Mouse (Mus musculus) cerebellum, postnatal 36 days (tissue): ENCODE results near the gene Slco3a1.
A peak's percentile ranks its signal among the peaks of the same experiment; 100 is the strongest.

ENCODE experiments used
- DNase-seq, 2 experiments: peaks; one replicate each; pipeline ENCODE4 v3.0.0; 2021 to 2022; ENCODE audit warnings: mixed read lengths in 2 of 2

The Slco3a1 gene

GRCm38 (mm10) chr7:74340419-74340954, 214.1 kb downstream of the Slco3a1 start:
- no peak for DNase-seq

GRCm38 (mm10) chr7:74337677-74338420, 216.7 kb downstream of the Slco3a1 start:
- peak; percentile 55 to 63 for DNase-seq

GRCm38 (mm10) chr7:74332323-74332722, 222.3 kb downstream of the Slco3a1 start:
- DNase-seq = no peak

- no peak for DNase-seq
Measured at GRCm38 (mm10) chr7:74330858-74331726, 223.5 kb downstream of the Slco3a1 start.

DNA sequence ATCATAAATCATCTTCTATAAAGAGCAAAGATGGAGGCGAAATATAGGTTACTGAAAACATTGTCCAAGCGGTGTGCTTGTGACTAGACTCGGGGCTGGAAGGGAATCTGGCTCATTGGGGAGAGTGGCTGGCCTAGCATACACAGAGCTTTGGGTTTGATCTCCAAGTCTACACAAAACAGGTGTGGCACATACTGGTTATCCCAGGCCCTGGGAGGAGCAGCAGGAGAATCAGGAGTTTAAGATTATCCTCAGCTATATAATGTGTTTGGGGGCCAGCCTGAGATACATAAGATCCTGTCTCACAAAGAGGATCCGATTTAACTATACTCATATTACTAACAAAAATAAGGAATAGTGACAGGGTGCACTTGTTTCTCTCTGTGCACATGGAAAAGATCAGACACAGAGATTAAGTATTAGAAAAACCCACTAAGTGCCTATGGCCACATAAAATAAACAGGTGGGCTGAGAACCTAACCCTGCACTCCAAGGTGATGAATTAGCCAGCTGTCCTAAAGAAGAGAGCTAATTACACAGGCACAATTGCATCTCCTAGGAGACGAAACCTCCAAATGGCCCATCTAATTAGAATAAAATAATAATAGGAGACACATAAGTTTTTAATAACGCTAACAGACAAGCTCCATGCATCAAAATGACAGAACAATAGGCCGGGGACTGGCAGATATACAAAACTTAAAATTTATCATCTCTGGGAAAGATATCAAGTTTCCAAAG, 224.3 kb downstream of the Slco3a1 start:
- DNase-seq = no peak

GRCm38 (mm10) chr7:74329004-74329403, 225.6 kb downstream of the Slco3a1 start:
- no peak for DNase-seq

DNA sequence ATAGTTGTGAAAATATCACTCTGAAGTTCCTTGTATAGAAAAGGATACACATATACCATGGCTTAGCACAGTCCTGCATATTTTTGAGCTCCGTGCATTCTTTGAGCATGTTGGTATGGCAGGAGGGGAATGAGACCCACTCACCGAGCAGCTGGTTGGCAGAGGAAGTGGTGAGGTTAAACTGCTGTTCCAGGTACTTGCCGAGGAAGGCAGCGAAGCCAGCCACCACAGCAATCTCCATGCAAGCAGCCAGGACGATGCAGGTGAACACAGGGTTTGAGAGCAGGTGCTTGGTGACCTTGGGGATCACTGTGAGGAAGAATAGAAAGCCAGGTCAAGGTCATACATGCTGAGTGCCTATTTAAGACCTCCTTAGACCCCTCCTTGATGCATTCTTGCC, 226.9 kb downstream of the Slco3a1 start:
- no peak for DNase-seq

DNA sequence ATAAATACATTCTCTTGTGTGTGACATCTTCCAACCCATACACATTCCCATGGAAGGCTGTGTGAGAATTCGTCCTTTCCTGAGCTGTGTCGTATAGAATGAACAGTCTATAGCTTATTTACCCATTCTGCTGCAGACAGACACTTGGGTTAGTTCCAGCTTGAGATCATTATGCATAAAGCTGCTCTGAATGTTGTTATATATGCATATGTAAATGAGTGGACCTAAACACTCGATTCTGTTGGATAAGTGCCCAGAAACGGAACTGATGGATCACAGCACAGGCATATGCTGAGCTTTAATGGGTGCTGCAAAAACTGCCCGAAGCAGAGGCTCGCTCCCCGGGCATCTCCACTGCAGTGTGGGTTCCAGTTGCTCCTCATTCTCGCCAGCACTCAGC, 229.5 kb downstream of the Slco3a1 start:
- DNase-seq = no peak

DNA sequence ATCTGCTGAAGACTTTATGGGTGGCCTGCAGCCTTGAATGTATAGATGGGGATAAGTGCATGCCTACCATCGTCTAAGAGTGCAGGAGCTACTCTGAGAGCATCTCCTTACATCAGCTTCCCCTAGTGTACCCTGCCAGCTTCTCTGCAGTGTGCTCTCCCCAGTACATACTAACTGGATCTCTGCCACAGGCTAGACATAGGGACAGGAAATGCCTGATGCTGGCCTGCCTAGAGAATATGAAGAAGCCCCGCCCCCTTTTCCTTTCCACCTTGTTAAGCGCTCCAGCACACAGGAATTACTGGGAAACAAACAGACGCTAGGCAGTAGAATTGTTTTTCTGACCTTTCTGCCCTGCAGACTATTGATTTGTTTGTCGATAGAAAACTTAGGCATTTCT, 230.9 kb downstream of the Slco3a1 start:
- DNase-seq = no peak

DNA sequence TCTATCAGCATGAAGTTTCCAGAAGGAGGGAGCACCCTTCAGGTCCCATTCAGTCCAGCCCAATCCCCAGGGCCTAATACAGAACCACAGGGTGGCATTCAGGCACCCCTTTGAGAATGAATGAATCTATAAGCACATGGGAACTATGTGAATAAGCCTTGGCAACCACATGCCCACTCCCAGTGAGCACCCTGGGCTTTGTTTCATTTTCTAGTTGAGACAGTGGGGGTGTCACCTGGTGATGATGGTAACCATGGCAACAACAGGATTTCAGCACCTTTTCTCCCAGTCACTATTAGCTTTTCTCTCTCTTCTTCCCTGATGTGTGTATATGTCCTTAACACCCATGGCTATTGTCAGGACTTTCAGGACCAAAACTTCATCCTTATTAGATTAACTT, 231.4 kb downstream of the Slco3a1 start:
- DNase-seq = no peak

DNA sequence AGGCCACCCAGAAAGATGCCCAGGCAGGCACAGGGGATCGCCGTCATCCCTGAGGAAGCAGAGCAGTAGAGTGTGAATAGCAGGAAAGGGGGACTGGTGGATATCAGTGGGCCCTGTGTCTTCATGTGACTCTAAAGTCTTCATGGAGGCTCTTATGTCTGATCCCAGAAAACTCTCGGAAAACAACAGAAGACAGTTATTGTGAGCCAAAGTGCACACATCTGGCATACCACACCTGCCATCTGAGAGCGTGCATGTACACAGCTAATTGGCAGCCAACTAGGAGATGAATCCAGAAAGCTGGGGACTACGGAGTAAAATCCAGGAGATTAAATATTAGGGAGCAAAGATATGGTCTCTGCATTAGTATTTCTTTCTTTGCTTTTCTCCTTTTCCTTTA, 233.9 kb downstream of the Slco3a1 start:
- DNase-seq = no peak

DNA sequence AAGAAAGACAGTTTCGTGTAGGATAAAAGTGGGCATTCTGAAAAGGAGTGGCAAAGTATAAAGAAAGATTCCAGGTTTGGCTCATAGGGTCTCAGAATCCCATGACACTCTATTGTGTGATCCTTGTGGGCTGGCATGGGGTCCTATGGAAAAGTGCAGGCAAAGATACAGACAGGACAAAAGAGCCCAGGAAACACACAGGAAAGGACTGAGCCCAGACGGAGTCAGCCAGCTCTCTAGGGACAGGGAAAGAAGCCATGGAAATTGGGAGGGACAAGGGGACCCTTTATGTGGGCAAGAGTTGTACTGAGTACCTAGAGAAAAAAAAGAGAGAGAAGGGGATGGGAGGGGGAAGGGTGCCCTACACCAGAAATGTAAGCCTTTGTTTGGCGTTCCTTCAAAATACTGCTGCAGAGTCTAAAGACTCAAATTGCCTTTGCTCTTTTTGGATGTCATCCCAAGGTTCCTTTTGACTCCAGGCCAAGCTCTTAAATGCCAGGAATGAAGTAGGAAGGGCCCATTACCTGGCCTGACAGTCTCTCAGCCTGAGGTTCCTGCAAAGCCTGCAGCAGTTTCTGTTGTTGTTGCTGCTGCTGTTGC, 238.6 kb downstream of the Slco3a1 start:
- DNase-seq = peak; percentile 45 to 75

DNA sequence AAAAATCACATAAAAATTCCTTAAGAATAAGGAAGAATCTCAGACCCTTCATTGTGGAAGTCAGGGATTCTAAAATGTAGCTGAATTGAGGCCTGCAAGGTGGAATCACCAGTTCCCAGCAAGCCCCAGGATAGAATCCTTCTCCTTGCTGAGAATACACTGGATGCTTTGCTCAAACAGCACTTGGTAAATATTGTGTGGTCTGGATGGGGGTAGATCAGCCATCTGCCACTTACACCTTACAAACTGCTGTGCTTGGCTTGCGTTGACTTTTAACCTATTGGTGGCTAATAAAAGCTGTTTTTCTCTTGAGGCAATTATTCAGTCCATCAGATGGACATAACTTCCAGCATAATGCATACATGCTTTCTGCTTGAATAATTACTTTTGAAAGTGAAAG, 240.3 kb downstream of the Slco3a1 start:
- peak; percentile 13 to 29 for DNase-seq

DNA sequence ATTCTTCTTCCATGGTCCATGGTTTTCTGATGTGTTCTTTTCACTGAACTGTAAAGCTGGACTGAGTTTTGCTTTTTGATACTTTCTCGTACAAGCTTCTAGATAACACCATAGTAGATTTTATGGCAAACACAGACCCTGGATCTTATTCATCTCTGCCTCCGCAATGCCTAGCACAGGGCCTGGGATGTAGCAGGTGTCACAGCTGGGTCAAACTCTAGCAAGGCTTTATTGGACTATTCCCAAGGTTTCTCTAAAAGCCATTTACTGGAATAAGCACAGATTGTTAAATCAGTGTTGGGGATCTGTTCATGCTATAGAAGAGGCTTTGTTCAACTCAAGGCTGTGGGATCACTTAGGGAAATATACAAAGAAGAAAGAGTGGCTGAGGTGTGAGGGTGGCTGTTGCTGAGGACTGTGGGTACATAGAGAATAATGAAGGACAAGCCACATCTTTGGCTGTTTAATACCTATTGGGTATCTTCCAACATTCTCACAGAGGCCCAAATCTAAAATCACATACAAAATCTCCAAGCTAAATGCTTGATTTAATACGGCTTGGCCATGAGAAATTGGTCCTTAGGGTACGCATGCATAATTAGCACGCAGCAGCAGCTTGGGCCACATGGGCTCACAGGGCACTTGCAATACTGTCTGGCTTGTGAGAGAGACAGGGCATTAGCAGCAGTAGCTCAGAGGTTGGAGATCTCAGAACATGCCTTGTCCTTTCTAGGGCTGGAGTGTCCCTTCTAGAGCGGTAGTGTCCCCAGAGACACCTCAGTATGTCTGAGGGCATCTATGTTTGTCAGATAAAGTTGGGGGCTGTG, 241.1 kb downstream of the Slco3a1 start:
- no peak for DNase-seq

DNA sequence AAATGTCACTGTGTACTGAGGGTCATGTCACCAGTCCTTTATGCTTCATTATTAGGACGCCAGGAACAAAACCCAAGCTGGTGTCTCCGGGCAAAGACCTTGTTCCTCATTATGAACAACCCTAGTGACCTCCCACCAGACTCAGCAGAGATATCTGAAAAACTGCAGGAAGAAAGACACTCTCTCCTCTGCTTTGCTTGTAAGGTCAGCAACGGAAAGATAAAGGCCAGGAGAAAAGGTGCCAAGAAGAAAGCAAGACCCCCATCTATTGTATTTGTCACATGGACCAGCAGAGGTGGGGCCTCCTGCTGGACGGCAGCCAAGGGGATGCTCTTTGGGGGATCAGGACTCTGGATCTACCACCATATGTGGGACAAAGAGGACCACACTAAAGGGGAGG, 243.0 kb downstream of the Slco3a1 start:
- DNase-seq = no peak

- no peak for DNase-seq
Measured at GRCm38 (mm10) chr7:74303611-74304300, 250.8 kb downstream of the Slco3a1 start.

GRCm38 (mm10) chr7:74303081-74303480, 251.5 kb downstream of the Slco3a1 start:
- no peak for DNase-seq

- DNase-seq = no peak
Measured at GRCm38 (mm10) chr7:74286531-74286930, 268.0 kb downstream of the Slco3a1 start.

DNA sequence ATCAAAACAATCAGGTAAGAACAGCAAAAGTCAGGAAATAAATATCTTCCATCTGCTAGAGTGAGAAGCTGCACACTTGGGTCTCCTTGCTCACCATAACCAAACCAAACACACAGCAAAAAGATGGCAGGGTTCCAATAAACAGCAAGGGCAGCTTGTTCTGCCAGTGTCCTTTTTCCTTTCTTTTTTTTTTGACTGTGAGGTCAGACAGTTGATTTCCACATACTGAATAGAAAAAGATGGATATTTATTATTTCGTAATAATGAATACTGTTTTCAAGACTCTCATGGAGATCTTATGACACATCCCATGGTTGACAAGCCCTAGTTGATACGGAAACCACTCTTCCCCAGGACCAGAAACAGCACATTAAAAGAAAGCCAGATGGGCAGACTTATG, 274.2 kb downstream of the Slco3a1 start:
- no peak for DNase-seq

GRCm38 (mm10) chr7:74279356-74279755, 275.2 kb downstream of the Slco3a1 start:
- DNase-seq = no peak

- DNase-seq = no peak
Measured at GRCm38 (mm10) chr7:74270089-74270394, 284.5 kb downstream of the Slco3a1 start.
